Mouse (Mus musculus) monocyte, adult 2 months (primary cell): ENCODE data around the gene Ear14.
"Not testable (repeated sequence)": the region's sequence is repeated elsewhere in the genome, so short reads cannot be mapped to it uniquely, and the experiment has no call there.

Experiments
- DNase-seq, 2 experiments: peaks; one replicate each; pipeline ENCODE4 v3.0.0; 2022; ENCODE audit warnings: low spot score in 2 of 2, low read depth in 1 of 2

The Ear14 gene

GRCm38 (mm10) chr14:51250348-51250747, 47.2 kb downstream of the Ear14 start:
- DNase-seq, result no peak

- DNase-seq, result not testable (repeated sequence)
These were observed 49.0 kb downstream of the Ear14 start for GRCm38 (mm10) chr14:51252206-51252605.

- DNase-seq, result no peak
These were observed 50.4 kb downstream of the Ear14 start for GRCm38 (mm10) chr14:51253569-51253968.
